Mouse (Mus musculus): Measurements from ENCODE around the gene Gm48552. TPM values are rescaled to one million over a fixed set of nuclear protein-coding genes. Genes with fewer than 3 reads are reported as not detected.
A peak's percentile ranks its signal among the peaks of the same experiment; 100 is the strongest.

Gene Gm48552
- polyA plus RNA-seq, 1 experiment from 2014 or later = 1.4 TPM

GRCm38 (mm10) chr10:81346453-81347067 is 42.2 kb upstream of the Gm48552 start:
- WGBS = 9% methylated on average over 52 of the region's 55 CpGs
- peak overlapping the region; percentile 22 for H3K4me3 ChIP-seq (ENCODE audit: low read depth, low read length)

GRCm38 (mm10) chr10:81349146-81349545 is 39.7 kb upstream of the Gm48552 start:
- DNase-seq (peak; percentile 64), ATAC-seq (ENCODE audit: insufficient read depth) (no peak)
- Histone ChIP-seq H3K4me1 (ENCODE audit: insufficient read depth) (peaks cover 14% of the 10 kb centered on the region), H3K36me3 (ENCODE audit: insufficient read depth) (peaks cover 24% of the 10 kb centered on the region), H3K27me3 (ENCODE audit: insufficient read depth, low read length) (0 out of 2 replicates have a peak, but pooled peaks cover 4% of the 10 kb centered on the region), H3K9me3 (ENCODE audit: low read depth, low read length) (no peaks in the 10 kb centered on the region), H3K27ac (ENCODE audit: low read depth) (peak overlapping the region; percentile 81; the same call in 1 of the 2 replicates), H3K4me3 (ENCODE audit: low read depth, low read length) (peak overlapping the region; percentile 79), H3K9ac (peak overlapping the region; percentile 84; the same call in 1 of the 2 replicates), H3K4me2 (peak overlapping the region; percentile 95)
- WGBS = 4% methylated on average over 11 of the region's 12 CpGs
- no peak for TF ChIP-seq CTCF (IDR thresholded peaks at IDR 0.05; ENCODE audit: low read depth)

More at GRCm38 (mm10) chr10:81346453-81347067, 42.2 kb upstream of the Gm48552 start:
- H3K27me3 ChIP-seq (ENCODE audit: insufficient read depth, low read length) = peaks cover 28% of the 10 kb centered on the region
- H3K9me3 ChIP-seq (ENCODE audit: low read depth, low read length) = no peaks in the 10 kb centered on the region
- peak overlapping the region; percentile 23 for H3K9ac ChIP-seq
- H3K27ac ChIP-seq (ENCODE audit: low read depth) = 0 out of 2 replicates have a peak overlapping the region, but pooled peaks have one; percentile 18
- H3K4me1 ChIP-seq (ENCODE audit: insufficient read depth) = peaks cover 14% of the 10 kb centered on the region
- ATAC-seq (ENCODE audit: insufficient read depth) (no peak), DNase-seq (peak; percentile 84)
- peak overlapping the region; percentile 61 for H3K4me2 ChIP-seq
- peaks cover 24% of the 10 kb centered on the region for H3K36me3 ChIP-seq (ENCODE audit: insufficient read depth)
- peak; percentile 57 for TF ChIP-seq CTCF (IDR thresholded peaks at IDR 0.05; ENCODE audit: low read depth)

- peak overlapping the region; percentile 84 for H3K9ac ChIP-seq
- peak; percentile 23 for ATAC-seq (ENCODE audit: insufficient read depth)
- TF ChIP-seq CTCF (IDR thresholded peaks at IDR 0.05; ENCODE audit: low read depth) = no peak
These were observed 38.8 kb upstream of the Gm48552 start for GRCm38 (mm10) chr10:81349961-81350350.

GRCm38 (mm10) chr10:81350351-81351063 is 38.3 kb upstream of the Gm48552 start, which contains the start of gene Hmg20b:
Gene Hmg20b (minus strand): TSS chr10:81350480.
- WGBS = under 1% methylated on average over 54 of the region's 54 CpGs
- DNase-seq = peak; percentile 99
- peak; percentile 93 for TF ChIP-seq CTCF (IDR thresholded peaks at IDR 0.05; ENCODE audit: low read depth)
- Histone ChIP-seq H3K4me1 (ENCODE audit: insufficient read depth) (peaks cover 14% of the 10 kb centered on the region), H3K27me3 (ENCODE audit: insufficient read depth, low read length) (no peaks in the 10 kb centered on the region), H3K9ac (peak within 1 kb of the TSS; percentile 84), H3K4me3 (ENCODE audit: low read depth, low read length) (peak within 1 kb of the TSS; percentile 79), H3K36me3 (ENCODE audit: insufficient read depth) (peaks cover 21% of the 10 kb centered on the region), H3K27ac (ENCODE audit: low read depth) (peak within 1 kb of the TSS; percentile 81), H3K4me2 (peak within 1 kb of the TSS; percentile 95), H3K9me3 (ENCODE audit: low read depth, low read length) (no peaks in the 10 kb centered on the region)
- peak; percentile 94 for ATAC-seq (ENCODE audit: insufficient read depth)

More at GRCm38 (mm10) chr10:81349961-81350350, 38.8 kb upstream of the Gm48552 start:
- whole genome bisulfite sequencing = under 1% methylated on average over 29 of the region's 29 CpGs
- 0 out of 2 replicates have a peak, but pooled peaks cover under 1% of the 10 kb centered on the region for H3K27me3 ChIP-seq (ENCODE audit: insufficient read depth, low read length)
- peak overlapping the region; percentile 95 for H3K4me2 ChIP-seq
- peak overlapping the region; percentile 81 for H3K27ac ChIP-seq (ENCODE audit: low read depth)
- H3K36me3 ChIP-seq (ENCODE audit: insufficient read depth) = peaks cover 24% of the 10 kb centered on the region
- no peak for DNase-seq
- no peaks in the 10 kb centered on the region for H3K9me3 ChIP-seq (ENCODE audit: low read depth, low read length)
- peak overlapping the region; percentile 79 for H3K4me3 ChIP-seq (ENCODE audit: low read depth, low read length)
- H3K4me1 ChIP-seq (ENCODE audit: insufficient read depth) = peaks cover 14% of the 10 kb centered on the region

GRCm38 (mm10) chr10:81351678-81352291 is 37.0 kb upstream of the Gm48552 start:
- no peak overlapping the region for H3K4me3 ChIP-seq (ENCODE audit: low read depth, low read length)
- H3K4me1 ChIP-seq (ENCODE audit: insufficient read depth) = peaks cover 16% of the 10 kb centered on the region
- DNase-seq (no peak), ATAC-seq (ENCODE audit: insufficient read depth) (no peak)
- TF ChIP-seq CTCF (IDR thresholded peaks at IDR 0.05; ENCODE audit: low read depth) = no peak
- 15% methylated on average over 9 of the region's 9 CpGs for WGBS
- no peak overlapping the region for H3K9ac ChIP-seq
- H3K27ac ChIP-seq (ENCODE audit: low read depth) = no peak overlapping the region
- H3K4me2 ChIP-seq = no peak overlapping the region
- no peaks in the 10 kb centered on the region for H3K27me3 ChIP-seq (ENCODE audit: insufficient read depth, low read length)
- H3K36me3 ChIP-seq (ENCODE audit: insufficient read depth) = peaks cover 15% of the 10 kb centered on the region; the same call in 1 of the 2 replicates
- no peaks in the 10 kb centered on the region for H3K9me3 ChIP-seq (ENCODE audit: low read depth, low read length)

GRCm38 (mm10) chr10:81354738-81355477 is 33.9 kb upstream of the Gm48552 start:
- no peak for DNase-seq
- Histone ChIP-seq H3K9me3 (ENCODE audit: low read depth, low read length) (no peaks in the 10 kb centered on the region), H3K4me1 (ENCODE audit: insufficient read depth) (peaks cover 14% of the 10 kb centered on the region; the same call in 1 of the 2 replicates), H3K4me2 (no peak overlapping the region), H3K9ac (no peak overlapping the region), H3K36me3 (ENCODE audit: insufficient read depth) (peaks cover 2% of the 10 kb centered on the region; the same call in 1 of the 2 replicates), H3K4me3 (ENCODE audit: low read depth, low read length) (no peak overlapping the region), H3K27me3 (ENCODE audit: insufficient read depth, low read length) (no peaks in the 10 kb centered on the region), H3K27ac (ENCODE audit: low read depth) (no peak overlapping the region)
- WGBS = 58% methylated on average over 9 of the region's 9 CpGs
- TF ChIP-seq CTCF (IDR thresholded peaks at IDR 0.05; ENCODE audit: low read depth) = no peak
- no peak for ATAC-seq (ENCODE audit: insufficient read depth)
